Mouse (Mus musculus): ENCODE measurements at regions not wholly inside any gene's neighbourhood (a gene's known extent, or its start where the extent isn't known, plus 50 kb on each side); places are given as distances from the start of the nearest gene placed in this dataset.

GRCm38 (mm10) chr12:70720178-70720894, 105.0 kb upstream of the Frmd6 start:
- TF ChIP-seq CTCF (IDR thresholded peaks at IDR 0.05) (no peak), EP300 (IDR thresholded peaks at IDR 0.05) (no peak)
